Mouse (Mus musculus): ENCODE data around the gene Taf4. TPM values are rescaled to one million over a fixed set of nuclear protein-coding genes. Genes with fewer than 3 reads are reported as not detected.

The Taf4 gene
- polyA plus RNA-seq, 1 experiment: 13.0 TPM

DNA sequence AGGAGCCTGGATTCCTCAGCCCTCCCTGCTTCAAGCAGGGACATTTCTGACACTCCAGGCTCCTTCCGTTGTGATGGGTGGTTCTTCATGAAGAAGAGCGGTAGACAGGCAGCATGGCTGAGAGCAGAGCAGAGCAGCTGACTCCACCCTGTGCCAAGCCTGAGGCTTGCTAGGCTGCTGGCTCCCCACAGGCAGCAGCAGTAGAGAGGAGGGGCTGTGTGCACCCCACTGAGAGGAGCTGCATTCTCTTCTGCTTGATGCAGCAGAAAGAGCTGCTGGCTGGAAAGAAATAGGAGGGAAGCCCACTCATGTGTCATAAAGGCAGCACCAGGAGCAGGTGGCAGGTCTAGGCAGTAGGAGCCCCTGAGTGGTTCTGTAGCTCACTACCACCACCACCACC lies 106.6 kb downstream of the Taf4 start:
- DNase-seq (ENCODE audit: low read depth in 1 of 2, low spot score in 2 of 2): no peak
- no peak overlapping the region for H3K4me3 ChIP-seq (ENCODE audit: extremely low read depth, insufficient read depth, insufficient read length)
- no peaks in the 10 kb centered on the region for H3K4me1 ChIP-seq (ENCODE audit: control insufficient read depth, insufficient read depth, insufficient read length)
- no peak overlapping the region for H3K27ac ChIP-seq (ENCODE audit: insufficient read depth, low read length)
- no peak for TF ChIP-seq CTCF (IDR thresholded peaks at IDR 0.05; ENCODE audit: extremely low read depth, insufficient read depth, insufficient read length, insufficient replicate concordance)
- no peak for TF ChIP-seq POLR2A (IDR thresholded peaks at IDR 0.05; ENCODE audit: low read depth, low read length)
- WGBS: 47% methylated on average over 2 of the region's 2 CpGs
- H3K36me3 ChIP-seq (ENCODE audit: control insufficient read depth, insufficient read depth, low read length): no peaks in the 10 kb centered on the region
- H3K27me3 ChIP-seq (ENCODE audit: control insufficient read depth, insufficient read depth, low read length): no peaks in the 10 kb centered on the region

DNA sequence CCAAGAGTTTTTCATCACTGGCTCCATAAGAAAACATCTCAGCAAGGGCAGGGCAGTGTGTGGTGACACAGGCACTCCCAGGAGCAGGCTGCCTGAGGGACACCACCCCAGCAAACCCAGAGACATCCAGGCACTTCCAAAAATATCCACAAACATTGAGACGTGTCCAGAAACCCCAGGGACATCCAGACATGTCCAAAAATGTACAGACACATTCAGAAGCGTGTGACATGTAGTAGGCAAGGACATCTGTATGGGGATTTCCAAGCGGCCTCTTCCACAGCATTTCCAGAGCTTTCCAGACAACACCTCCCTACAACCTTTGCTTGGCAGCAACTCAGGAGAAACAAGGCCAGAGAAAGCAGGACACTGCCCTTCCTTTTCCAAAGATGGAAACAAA lies 108.8 kb downstream of the Taf4 start:
- TF ChIP-seq POLR2A (IDR thresholded peaks at IDR 0.05; ENCODE audit: low read depth, low read length): no peak
- TF ChIP-seq CTCF (IDR thresholded peaks at IDR 0.05; ENCODE audit: extremely low read depth, insufficient read depth, insufficient read length, insufficient replicate concordance): no peak
- 0 out of 2 replicates have a peak overlapping the region, but pooled peaks have one; percentile 8 for H3K27ac ChIP-seq (ENCODE audit: insufficient read depth, low read length)
- H3K4me1 ChIP-seq (ENCODE audit: control insufficient read depth, insufficient read depth, insufficient read length): no peaks in the 10 kb centered on the region
- DNase-seq (ENCODE audit: low read depth in 1 of 2, low spot score in 2 of 2): no peak
- H3K27me3 ChIP-seq (ENCODE audit: control insufficient read depth, insufficient read depth, low read length): no peaks in the 10 kb centered on the region
- no peaks in the 10 kb centered on the region for H3K36me3 ChIP-seq (ENCODE audit: control insufficient read depth, insufficient read depth, low read length)
- WGBS: 69% methylated on average over 3 of the region's 3 CpGs
- H3K4me3 ChIP-seq (ENCODE audit: extremely low read depth, insufficient read depth, insufficient read length): no peak overlapping the region

DNA sequence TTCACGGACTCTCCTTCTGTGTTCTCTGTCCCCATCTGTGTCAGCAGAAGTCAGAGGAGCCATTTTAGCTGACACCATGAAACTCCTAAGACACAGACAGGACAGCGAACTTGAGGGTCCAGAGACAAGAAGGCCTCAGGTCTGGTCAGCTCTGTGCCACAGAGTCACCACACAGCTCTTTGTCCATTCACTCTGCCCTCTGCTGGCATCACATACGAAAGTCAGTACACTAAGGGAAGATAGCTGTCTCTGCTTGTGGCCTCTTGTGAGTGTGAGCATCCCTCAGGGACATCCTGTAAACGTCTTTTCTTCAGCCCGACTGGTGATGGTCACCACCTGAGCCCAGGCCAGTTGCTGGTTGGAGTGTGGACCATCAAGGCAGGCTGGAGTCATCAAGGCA lies 111.3 kb downstream of the Taf4 start:
- TF ChIP-seq POLR2A (IDR thresholded peaks at IDR 0.05; ENCODE audit: low read depth, low read length) (no peak), CTCF (IDR thresholded peaks at IDR 0.05; ENCODE audit: extremely low read depth, insufficient read depth, insufficient read length, insufficient replicate concordance) (no peak)
- 71% methylated on average over 5 of the region's 5 CpGs for whole genome bisulfite sequencing
- Histone ChIP-seq H3K27ac (ENCODE audit: insufficient read depth, low read length) (no peak overlapping the region), H3K4me1 (ENCODE audit: control insufficient read depth, insufficient read depth, insufficient read length) (no peaks in the 10 kb centered on the region), H3K36me3 (ENCODE audit: control insufficient read depth, insufficient read depth, low read length) (no peaks in the 10 kb centered on the region), H3K4me3 (ENCODE audit: extremely low read depth, insufficient read depth, insufficient read length) (no peak overlapping the region), H3K27me3 (ENCODE audit: control insufficient read depth, insufficient read depth, low read length) (no peaks in the 10 kb centered on the region)
- no peak for DNase-seq (ENCODE audit: low read depth in 1 of 2, low spot score in 2 of 2)

DNA sequence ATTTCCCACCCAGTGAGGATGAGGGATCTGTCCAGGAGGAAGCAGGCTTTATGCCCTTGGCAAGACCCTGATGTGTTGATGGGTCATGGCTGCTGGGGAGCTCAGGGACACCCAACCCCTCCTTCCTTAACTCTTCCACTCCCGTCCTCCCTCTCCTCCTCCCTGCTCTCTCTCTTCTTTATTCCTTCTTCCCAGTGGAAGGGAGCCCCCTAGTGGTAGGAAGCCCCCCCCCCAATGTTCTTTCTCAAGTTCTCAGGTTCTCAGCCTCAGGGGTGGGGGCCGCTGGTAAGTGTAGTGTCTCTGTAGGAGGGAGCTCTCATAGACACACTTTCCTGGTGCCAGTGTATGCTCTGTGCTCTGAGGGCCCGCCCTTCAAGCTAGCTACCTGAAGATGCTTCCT lies 113.2 kb downstream of the Taf4 start:
- Histone ChIP-seq H3K27me3 (ENCODE audit: control insufficient read depth, insufficient read depth, low read length) (no peaks in the 10 kb centered on the region), H3K27ac (ENCODE audit: insufficient read depth, low read length) (no peak overlapping the region), H3K4me3 (ENCODE audit: extremely low read depth, insufficient read depth, insufficient read length) (no peak overlapping the region), H3K4me1 (ENCODE audit: control insufficient read depth, insufficient read depth, insufficient read length) (no peaks in the 10 kb centered on the region), H3K36me3 (ENCODE audit: control insufficient read depth, insufficient read depth, low read length) (no peaks in the 10 kb centered on the region)
- DNase-seq (ENCODE audit: low read depth in 1 of 2, low spot score in 2 of 2): no peak
- WGBS: 68% methylated on average over 3 of the region's 3 CpGs
- TF ChIP-seq POLR2A (IDR thresholded peaks at IDR 0.05; ENCODE audit: low read depth, low read length): no peak
- no peak for TF ChIP-seq CTCF (IDR thresholded peaks at IDR 0.05; ENCODE audit: extremely low read depth, insufficient read depth, insufficient read length, insufficient replicate concordance)

DNA sequence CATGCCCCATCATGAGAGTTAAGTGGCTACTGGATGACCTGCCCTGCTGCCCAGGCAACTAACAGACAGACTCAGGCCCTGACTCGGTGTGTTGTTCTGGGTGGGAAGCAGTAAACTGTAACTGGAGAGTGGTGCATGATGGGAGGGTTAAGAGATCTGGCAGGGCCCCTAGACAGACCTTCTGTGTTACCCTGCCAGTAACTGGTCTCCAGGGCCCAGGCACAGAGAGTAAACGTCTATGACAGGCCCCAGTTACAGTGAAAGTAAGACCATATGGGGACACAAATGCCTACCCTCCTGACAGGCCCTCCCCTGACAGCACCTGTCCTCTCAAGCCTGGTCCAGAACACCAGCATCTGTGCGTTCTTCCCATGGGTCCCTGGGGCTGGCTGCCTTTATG lies 113.8 kb downstream of the Taf4 start:
- no peak for TF ChIP-seq POLR2A (IDR thresholded peaks at IDR 0.05; ENCODE audit: low read depth, low read length)
- no peak for TF ChIP-seq CTCF (IDR thresholded peaks at IDR 0.05; ENCODE audit: extremely low read depth, insufficient read depth, insufficient read length, insufficient replicate concordance)
- Histone ChIP-seq H3K4me3 (ENCODE audit: extremely low read depth, insufficient read depth, insufficient read length) (no peak overlapping the region), H3K4me1 (ENCODE audit: control insufficient read depth, insufficient read depth, insufficient read length) (no peaks in the 10 kb centered on the region), H3K27ac (ENCODE audit: insufficient read depth, low read length) (no peak overlapping the region), H3K27me3 (ENCODE audit: control insufficient read depth, insufficient read depth, low read length) (no peaks in the 10 kb centered on the region), H3K36me3 (ENCODE audit: control insufficient read depth, insufficient read depth, low read length) (no peaks in the 10 kb centered on the region)
- no peak for DNase-seq (ENCODE audit: low read depth in 1 of 2, low spot score in 2 of 2)
- WGBS: 78% methylated on average over 3 of the region's 3 CpGs

Other genes with a start within 250 kb of the Taf4 start
- gene Lsm14b, start 48.3 kb upstream of the Taf4 start, polyA plus RNA-seq (2012; rRNA removed): 17.9 and 25.8 TPM in 2 replicates
- 87.4 and 96.4 TPM in 2 replicates for gene Psma7, start 65.8 kb upstream of the Taf4 start, polyA plus RNA-seq (2012; rRNA removed)
- 5.9 and 6.8 TPM in 2 replicates for gene Ss18l1, start 65.9 kb upstream of the Taf4 start, polyA plus RNA-seq (2012; rRNA removed)
- 12.8 and 13.9 TPM in 2 replicates for gene Mtg2, start 93.9 kb upstream of the Taf4 start, polyA plus RNA-seq (2012; rRNA removed)
- gene Hrh3, start 127.8 kb upstream of the Taf4 start, polyA plus RNA-seq (2012; rRNA removed): not detected in 2 replicates
- 12.3 and 14.3 TPM in 2 replicates for gene Osbpl2, start 142.7 kb upstream of the Taf4 start, polyA plus RNA-seq (2012; rRNA removed)
- 88.2 and 124 TPM in 2 replicates for gene Adrm1, start 194.8 kb upstream of the Taf4 start, polyA plus RNA-seq (2012; rRNA removed)
- 8.4 and 12.2 TPM in 2 replicates for gene Lama5, start 249.2 kb upstream of the Taf4 start, polyA plus RNA-seq (2012; rRNA removed)

Measured in spleen, adult 2 months (tissue).